Comparison of ENCODE assay signal across 8 mouse cellular contexts in the genomic region with DNA sequence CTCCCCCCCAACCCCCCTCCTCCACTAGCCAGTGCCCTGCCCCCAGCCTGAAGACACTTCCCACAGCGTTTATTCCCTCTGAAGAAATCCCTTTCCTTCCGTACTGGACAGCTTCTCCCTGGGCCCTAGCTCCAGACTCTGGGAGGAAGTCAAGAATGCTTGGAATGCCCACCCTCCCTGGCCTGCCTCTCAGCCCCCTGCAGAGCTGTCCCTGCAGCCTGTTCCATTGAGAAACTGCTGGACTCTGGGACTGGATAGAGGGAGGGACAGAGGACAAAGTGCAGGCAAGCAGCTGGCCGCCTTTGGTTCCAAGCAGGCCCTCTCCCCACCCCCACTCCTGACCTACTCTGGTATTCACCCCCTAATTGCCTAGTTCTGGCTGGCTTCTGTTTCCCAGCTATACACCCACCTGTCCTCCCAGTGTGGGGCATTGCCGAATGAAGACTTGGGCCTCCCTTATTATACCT. TPM values are rescaled to one million over a fixed set of nuclear protein-coding genes. Genes with fewer than 3 reads are reported as not detected.
DNase-seq lines count a peak whose midpoint lies in the region; ATAC-seq and TF ChIP-seq lines count a peak whose summit lies in the region.

No protein-coding gene starts in this region.

- peak overlapping the region; percentile 72 for H3K27ac ChIP-seq in ES-Bruce4 (ENCODE audit: insufficient read depth, low read length)
- H3K27ac ChIP-seq in embryonic facial prominence, embryonic 12.5 days: peak overlapping the region; percentile 75
- H3K27ac ChIP-seq in heart, embryonic 11.5 days (ENCODE audit: low read depth, low read length): peak overlapping the region; percentile 75
- peak overlapping the region; percentile 90; the same call in 1 of the 2 replicates for H3K27ac ChIP-seq in kidney, embryonic 14.5 days (ENCODE audit: low read depth, low read length)

- peak; percentile 65 for DNase-seq in lung, postnatal 14 days
- DNase-seq in yolk sac, embryonic 10.5 days (ENCODE audit: low spot score): peak; percentile 94
- DNase-seq in layer of hippocampus, postnatal 25 days (ENCODE audit: extremely low spot score in 1 of 2, low spot score in 1 of 2): no peak
- DNase-seq in cerebellum, adult 9-10 months: no peak

- no peak for TF ChIP-seq CTCF in ES-Bruce4 (IDR thresholded peaks at IDR 0.05; ENCODE audit: low read depth, low read length)

- TF ChIP-seq POLR2A in ES-Bruce4 (IDR thresholded peaks at IDR 0.05; ENCODE audit: insufficient read depth, low read length): no peak

- H3K27me3 ChIP-seq in ES-Bruce4 (ENCODE audit: control insufficient read depth, insufficient read depth, low read length, poor library complexity, severe bottlenecking): no peaks in the 10 kb centered on the region
- H3K27me3 ChIP-seq in embryonic facial prominence, embryonic 12.5 days: no peaks in the 10 kb centered on the region
- H3K27me3 ChIP-seq in heart, embryonic 11.5 days (ENCODE audit: control insufficient read depth, insufficient read depth, low read length): no peaks in the 10 kb centered on the region
- H3K27me3 ChIP-seq in kidney, embryonic 14.5 days (ENCODE audit: control insufficient read depth, insufficient read depth, low read length): no peaks in the 10 kb centered on the region

- H3K36me3 ChIP-seq in ES-Bruce4 (ENCODE audit: control insufficient read depth, insufficient read depth, low read length, poor library complexity, severe bottlenecking): peaks cover 10% of the 10 kb centered on the region; the same call in 1 of the 2 replicates
- no peaks in the 10 kb centered on the region for H3K36me3 ChIP-seq in embryonic facial prominence, embryonic 12.5 days
- H3K36me3 ChIP-seq in heart, embryonic 11.5 days (ENCODE audit: control insufficient read depth, insufficient read depth, low read length): peaks cover 3% of the 10 kb centered on the region; the same call in 1 of the 2 replicates
- H3K36me3 ChIP-seq in kidney, embryonic 14.5 days (ENCODE audit: control insufficient read depth, insufficient read depth, low read length): no peaks in the 10 kb centered on the region

- peak; percentile 82 for TF ChIP-seq EP300 in ES-Bruce4 (IDR thresholded peaks at IDR 0.05; ENCODE audit: insufficient read depth, low read depth, low read length)

- H3K4me2 ChIP-seq in embryonic facial prominence, embryonic 12.5 days (replicated peaks): no peak overlapping the region
- H3K4me2 ChIP-seq in heart, embryonic 11.5 days: peak overlapping the region; percentile 34
- no peak overlapping the region for H3K4me2 ChIP-seq in kidney, embryonic 14.5 days (replicated peaks; ENCODE audit: low read depth, low read length)

- ATAC-seq in embryonic facial prominence, embryonic 12.5 days (ENCODE audit: insufficient number of reproducible peaks, insufficient read depth, low FRiP score, low TSS enrichment): peak; percentile 68
- ATAC-seq in heart, embryonic 11.5 days (replicated peaks; ENCODE audit: insufficient number of reproducible peaks, low FRiP score, low TSS enrichment): peak; percentile 69; the same call in 1 of the 2 replicates
- peak; percentile 84 for ATAC-seq in kidney, embryonic 14.5 days (ENCODE audit: low FRiP score, low TSS enrichment)

- no peaks in the 10 kb centered on the region for H3K9me3 ChIP-seq in ES-Bruce4 (replicated peaks; ENCODE audit: control insufficient read depth, insufficient read depth, low read length, poor library complexity, severe bottlenecking)
- no peaks in the 10 kb centered on the region for H3K9me3 ChIP-seq in embryonic facial prominence, embryonic 12.5 days
- no peaks in the 10 kb centered on the region for H3K9me3 ChIP-seq in heart, embryonic 11.5 days (replicated peaks; ENCODE audit: control insufficient read depth, low read length)
- H3K9me3 ChIP-seq in kidney, embryonic 14.5 days (ENCODE audit: control insufficient read depth, low read length): no peaks in the 10 kb centered on the region

- H3K4me3 ChIP-seq in ES-Bruce4 (ENCODE audit: low read depth, low read length): no peak overlapping the region
- no peak overlapping the region for H3K4me3 ChIP-seq in embryonic facial prominence, embryonic 12.5 days
- H3K4me3 ChIP-seq in heart, embryonic 11.5 days (ENCODE audit: low read depth, low read length): no peak overlapping the region
- no peak overlapping the region for H3K4me3 ChIP-seq in kidney, embryonic 14.5 days (ENCODE audit: low read length)

- H3K4me1 ChIP-seq in ES-Bruce4 (ENCODE audit: control insufficient read depth, insufficient read depth, low read length): peaks cover 18% of the 10 kb centered on the region
- H3K4me1 ChIP-seq in embryonic facial prominence, embryonic 12.5 days: peaks cover 25% of the 10 kb centered on the region
- peaks cover 44% of the 10 kb centered on the region for H3K4me1 ChIP-seq in heart, embryonic 11.5 days (ENCODE audit: control insufficient read depth, insufficient read depth, low read length)
- peaks cover 32% of the 10 kb centered on the region for H3K4me1 ChIP-seq in kidney, embryonic 14.5 days (ENCODE audit: control insufficient read depth, insufficient read depth, low read length)

- no peak overlapping the region for H3K9ac ChIP-seq in ES-Bruce4 (ENCODE audit: low read depth, poor library complexity, severe bottlenecking)
- peak overlapping the region; percentile 1; the same call in 1 of the 2 replicates for H3K9ac ChIP-seq in embryonic facial prominence, embryonic 12.5 days
- H3K9ac ChIP-seq in heart, embryonic 11.5 days (ENCODE audit: low read depth, low read length): no peak overlapping the region
- no peak overlapping the region for H3K9ac ChIP-seq in kidney, embryonic 14.5 days (ENCODE audit: low read depth, low read length)

- 0% methylated on average over 4 of the region's 4 CpGs for WGBS in embryonic facial prominence, embryonic 12.5 days
- 2% methylated on average over 4 of the region's 4 CpGs for WGBS in heart, embryonic 11.5 days (ENCODE audit: insufficient replicate concordance)
- WGBS in kidney, embryonic 14.5 days: 7% methylated on average over 4 of the region's 4 CpGs

RNA-seq across cellular contexts. Expression of gene Nuak2, which starts 17.8 kb away (rescaled TPM):
- polyA plus RNA-seq in ES-Bruce4 (2011; ENCODE audit: insufficient read depth, insufficient read length, low read depth, missing spikeins): 20.0 and 21.7 TPM in 2 replicates
- polyA plus RNA-seq in embryonic facial prominence, embryonic 12.5 days (2016; fragmentation: Nextera tagmentation; extraction: Ambion mirVana): 6.3 TPM in 2 replicates
- 2.6 and 3.6 TPM in 2 replicates for polyA plus RNA-seq in heart, embryonic 11.5 days (2014; fragmentation: Nextera tagmentation; extraction: Ambion mirVana)
- 1.4 and 2.3 TPM in 2 replicates for polyA plus RNA-seq in kidney, embryonic 14.5 days (2014; fragmentation: Nextera tagmentation; extraction: Ambion mirVana)
- under 1 TPM; 0.64 to 0.92 TPM for total RNA-seq in layer of hippocampus, postnatal 25 days (2021)

RNA-seq across cellular contexts. Expression of gene Klhdc8a, which starts 35.3 kb away (rescaled TPM):
- 0.60 and 0.72 TPM in 2 replicates for polyA plus RNA-seq in ES-Bruce4 (2011; ENCODE audit: insufficient read depth, insufficient read length, low read depth, missing spikeins)
- 0.47 and 0.87 TPM in 2 replicates for polyA plus RNA-seq in embryonic facial prominence, embryonic 12.5 days (2016; fragmentation: Nextera tagmentation; extraction: Ambion mirVana)
- polyA plus RNA-seq in heart, embryonic 11.5 days (2014; fragmentation: Nextera tagmentation; extraction: Ambion mirVana): 0.45 and 0.56 TPM in 2 replicates
- polyA plus RNA-seq in kidney, embryonic 14.5 days (2014; fragmentation: Nextera tagmentation; extraction: Ambion mirVana): 1.3 and 1.4 TPM in 2 replicates
- total RNA-seq in layer of hippocampus, postnatal 25 days (2021): 1 to 10 TPM; 4.2 to 4.6 TPM

RNA-seq across cellular contexts. Expression of gene Tmcc2, which starts 57.4 kb away (rescaled TPM):
- polyA plus RNA-seq in ES-Bruce4 (2011; ENCODE audit: insufficient read depth, insufficient read length, low read depth, missing spikeins): 11.0 and 11.1 TPM in 2 replicates
- 22.0 and 22.1 TPM in 2 replicates for polyA plus RNA-seq in embryonic facial prominence, embryonic 12.5 days (2016; fragmentation: Nextera tagmentation; extraction: Ambion mirVana)
- 10.4 and 14.6 TPM in 2 replicates for polyA plus RNA-seq in heart, embryonic 11.5 days (2014; fragmentation: Nextera tagmentation; extraction: Ambion mirVana)
- 5.5 and 6.2 TPM in 2 replicates for polyA plus RNA-seq in kidney, embryonic 14.5 days (2014; fragmentation: Nextera tagmentation; extraction: Ambion mirVana)
- 100 to 1,000 TPM; 232 to 246 TPM for total RNA-seq in layer of hippocampus, postnatal 25 days (2021)

Comparison
In these comparisons a context has a peak if more than half of its experiments do, and no peak if none do; other contexts are left out.
1. DNase-seq: peak in lung, postnatal 14 days (single experiment) and yolk sac, embryonic 10.5 days (single experiment); none in layer of hippocampus, postnatal 25 days (0 of 2) and cerebellum, adult 9-10 months (single experiment).
2. Peak in every context shown above with its lines, with median percentiles within 50 percentile points of each other: H3K27ac ChIP-seq and ATAC-seq.